Mouse (Mus musculus) embryonic facial prominence, embryonic 10.5 days (tissue): Measurements from ENCODE around the gene Sept1. TPM values are rescaled to one million over a fixed set of nuclear protein-coding genes. Genes with fewer than 3 reads are reported as not detected.

Experiments used
- DNase-seq: peaks from one replicate; pipeline ENCODE4 v3.0.0-alpha.2; 2017; ENCODE audit warnings: low spot score
- H3K27ac ChIP-seq: fragments of 300-500 bp; sonication (generic); replicated peaks from 2 replicates; pipeline ENCODE4 v1.5.1; 2016; ENCODE audit warnings: mild to moderate bottlenecking
- H3K27me3 ChIP-seq: fragments of 300-500 bp; sonication (generic); replicated peaks from 2 replicates; pipeline ENCODE4 v1.6.1; 2016; ENCODE audit warnings: low read depth, mild to moderate bottlenecking; ENCODE audit not compliant: poor library complexity, severe bottlenecking
- H3K36me3 ChIP-seq: fragments of 300-500 bp; sonication (generic); replicated peaks from 2 replicates; pipeline ENCODE4 v1.6.1; 2016; ENCODE audit warnings: mild to moderate bottlenecking, moderate library complexity
- H3K4me1 ChIP-seq: fragments of 300-500 bp; sonication (generic); 2 replicates; pipeline ENCODE4 v1.6.1; 2016
- H3K4me3 ChIP-seq: fragments of 300-500 bp; sonication (generic); 2 replicates; pipeline ENCODE4 v1.5.1; 2016; ENCODE audit warnings: mild to moderate bottlenecking, moderate library complexity
- H3K9me3 ChIP-seq: fragments of 300-500 bp; sonication (generic); 2 replicates; pipeline ENCODE4 v1.6.1; 2016; ENCODE audit warnings: mild to moderate bottlenecking
- WGBS: fragments of 180-500 bp; shearing (Covaris S2); methylation state at CpG from one replicate; pipeline ENCODE4 v1.1.7; 2016; 5-methylcytosine and 5-hydroxymethylcytosine counted together
- polyA plus RNA-seq: library from polyadenylated mRNA; unstranded; fragments of >200 nt; fragmentation: Nextera tagmentation; extraction: Ambion mirVana; gene quantifications from 2 replicates; pipeline ENCODE4 v1.2.1, GENCODE M21; 2016

Gene Sept1
- polyA plus RNA-seq, result 27.3 and 30.0 TPM in 2 replicates

- WGBS, result under 1% methylated on average over 64 of the region's 64 CpGs
- peak; percentile 95 for DNase-seq
- H3K9me3 ChIP-seq, result peaks cover 27% of the 10 kb centered on the region
- peaks cover 70% of the 10 kb centered on the region for H3K36me3 ChIP-seq
- H3K27me3 ChIP-seq, result no peaks in the 10 kb centered on the region
- H3K27ac ChIP-seq, result peak within 1 kb of the TSS; percentile 100
- peaks cover 38% of the 10 kb centered on the region for H3K4me1 ChIP-seq
- H3K4me3 ChIP-seq, result peak within 1 kb of the TSS; percentile 98
Observed at GRCm38 (mm10) chr7:127232622-127233367, at the start of gene Sept1, which contains the start of gene Zfp553. Gene Sept1 (minus strand): TSS chr7:127233130. Gene Zfp553 (plus strand): TSS chr7:127233061.

GRCm38 (mm10) chr7:127282190-127282589, 49.3 kb upstream of the Sept1 start:
- no peak overlapping the region for H3K27ac ChIP-seq
- H3K36me3 ChIP-seq, result no peaks in the 10 kb centered on the region
- peaks cover 8% of the 10 kb centered on the region; the same call in 1 of the 2 replicates for H3K4me1 ChIP-seq
- H3K27me3 ChIP-seq, result no peaks in the 10 kb centered on the region
- no peak overlapping the region for H3K4me3 ChIP-seq
- H3K9me3 ChIP-seq, result peaks cover 2% of the 10 kb centered on the region; the same call in 1 of the 2 replicates
- no peak for DNase-seq
- 90% methylated on average over 2 of the region's 2 CpGs for WGBS

- Histone ChIP-seq H3K9me3 (no peaks in the 10 kb centered on the region), H3K36me3 (no peaks in the 10 kb centered on the region), H3K27ac (no peak overlapping the region), H3K4me1 (peaks cover 8% of the 10 kb centered on the region; the same call in 1 of the 2 replicates), H3K4me3 (no peak overlapping the region), H3K27me3 (no peaks in the 10 kb centered on the region)
- 76% methylated on average over 4 of the region's 4 CpGs for WGBS
- no peak for DNase-seq
Observed at GRCm38 (mm10) chr7:127281114-127281513, 48.2 kb upstream of the Sept1 start.

- H3K4me1 ChIP-seq, result peaks cover 8% of the 10 kb centered on the region; the same call in 1 of the 2 replicates
- no peaks in the 10 kb centered on the region for H3K36me3 ChIP-seq
- H3K4me3 ChIP-seq, result no peak overlapping the region
- no peaks in the 10 kb centered on the region for H3K9me3 ChIP-seq
- no peak for DNase-seq
- no peak overlapping the region for H3K27ac ChIP-seq
- 74% methylated on average over 3 of the region's 3 CpGs for WGBS
- H3K27me3 ChIP-seq, result no peaks in the 10 kb centered on the region
Observed at GRCm38 (mm10) chr7:127280092-127280491, 47.2 kb upstream of the Sept1 start.

- Histone ChIP-seq H3K4me3 (no peak overlapping the region), H3K36me3 (no peaks in the 10 kb centered on the region), H3K4me1 (peaks cover 17% of the 10 kb centered on the region), H3K27me3 (no peaks in the 10 kb centered on the region), H3K9me3 (no peaks in the 10 kb centered on the region), H3K27ac (peak overlapping the region; percentile 40; the same call in 1 of the 2 replicates)
- peak; percentile 54 for DNase-seq
- WGBS, result 23% methylated on average over 8 of the region's 8 CpGs
Observed at GRCm38 (mm10) chr7:127278311-127278710, 45.4 kb upstream of the Sept1 start.

GRCm38 (mm10) chr7:127276519-127276961, 43.6 kb upstream of the Sept1 start:
- 65% methylated on average over 5 of the region's 5 CpGs for WGBS
- no peaks in the 10 kb centered on the region for H3K27me3 ChIP-seq
- H3K27ac ChIP-seq, result no peak overlapping the region
- no peak overlapping the region for H3K4me3 ChIP-seq
- peaks cover 27% of the 10 kb centered on the region for H3K4me1 ChIP-seq
- H3K9me3 ChIP-seq, result peaks cover 7% of the 10 kb centered on the region; the same call in 1 of the 2 replicates
- peaks cover 15% of the 10 kb centered on the region for H3K36me3 ChIP-seq
- DNase-seq, result no peak

- 3% methylated on average over 39 of the region's 39 CpGs for WGBS
- peak; percentile 92 for DNase-seq
- H3K4me3 ChIP-seq, result peak within 1 kb of the TSS; percentile 95
Observed at GRCm38 (mm10) chr7:127273925-127274789, 41.2 kb upstream of the Sept1 start, which contains the start of gene Sephs2. Gene Sephs2 (minus strand): TSS chr7:127274055.

GRCm38 (mm10) chr7:127273118-127273923, 40.4 kb upstream of the Sept1 start:
- peaks cover 20% of the 10 kb centered on the region for H3K4me1 ChIP-seq
- no peak for DNase-seq
- peaks cover 13% of the 10 kb centered on the region; the same call in 1 of the 2 replicates for H3K9me3 ChIP-seq
- peak overlapping the region; percentile 93 for H3K27ac ChIP-seq
- H3K27me3 ChIP-seq, result no peaks in the 10 kb centered on the region
- 19% methylated on average over 50 of the region's 50 CpGs for WGBS
- peak overlapping the region; percentile 95 for H3K4me3 ChIP-seq
- peaks cover 47% of the 10 kb centered on the region for H3K36me3 ChIP-seq

More at GRCm38 (mm10) chr7:127273925-127274789, 41.2 kb upstream of the Sept1 start, which contains the start of gene Sephs2:
- H3K27me3 ChIP-seq, result no peaks in the 10 kb centered on the region
- H3K27ac ChIP-seq, result peak within 1 kb of the TSS; percentile 93
- H3K9me3 ChIP-seq, result peaks cover 7% of the 10 kb centered on the region; the same call in 1 of the 2 replicates
- H3K36me3 ChIP-seq, result peaks cover 39% of the 10 kb centered on the region
- peaks cover 27% of the 10 kb centered on the region for H3K4me1 ChIP-seq

- Histone ChIP-seq H3K4me3 (peak overlapping the region; percentile 95), H3K27ac (no peak overlapping the region), H3K27me3 (no peaks in the 10 kb centered on the region), H3K4me1 (peaks cover 20% of the 10 kb centered on the region), H3K9me3 (peaks cover 14% of the 10 kb centered on the region; the same call in 1 of the 2 replicates), H3K36me3 (peaks cover 49% of the 10 kb centered on the region)
- 97% methylated on average over 15 of the region's 15 CpGs for WGBS
- DNase-seq, result no peak
Observed at GRCm38 (mm10) chr7:127272566-127272965, 39.6 kb upstream of the Sept1 start.

GRCm38 (mm10) chr7:127271093-127271492, 38.2 kb upstream of the Sept1 start:
- Histone ChIP-seq H3K36me3 (peaks cover 49% of the 10 kb centered on the region), H3K4me3 (no peak overlapping the region), H3K9me3 (peaks cover 14% of the 10 kb centered on the region; the same call in 1 of the 2 replicates), H3K4me1 (peaks cover 20% of the 10 kb centered on the region), H3K27ac (no peak overlapping the region), H3K27me3 (no peaks in the 10 kb centered on the region)
- WGBS, result 96% methylated on average over 4 of the region's 4 CpGs
- no peak for DNase-seq

- peaks cover 49% of the 10 kb centered on the region for H3K36me3 ChIP-seq
- H3K9me3 ChIP-seq, result peaks cover 14% of the 10 kb centered on the region; the same call in 1 of the 2 replicates
- H3K27me3 ChIP-seq, result no peaks in the 10 kb centered on the region
- WGBS, result 92% methylated on average over 5 of the region's 5 CpGs
- peaks cover 20% of the 10 kb centered on the region for H3K4me1 ChIP-seq
- no peak overlapping the region for H3K4me3 ChIP-seq
- no peak overlapping the region for H3K27ac ChIP-seq
- DNase-seq, result no peak
Observed at GRCm38 (mm10) chr7:127270666-127271065, 37.7 kb upstream of the Sept1 start.
